Mouse (Mus musculus): ENCODE results near the gene Setdb2.
A peak's percentile ranks its signal among the peaks of the same experiment; 100 is the strongest.

Gene Setdb2

DNA sequence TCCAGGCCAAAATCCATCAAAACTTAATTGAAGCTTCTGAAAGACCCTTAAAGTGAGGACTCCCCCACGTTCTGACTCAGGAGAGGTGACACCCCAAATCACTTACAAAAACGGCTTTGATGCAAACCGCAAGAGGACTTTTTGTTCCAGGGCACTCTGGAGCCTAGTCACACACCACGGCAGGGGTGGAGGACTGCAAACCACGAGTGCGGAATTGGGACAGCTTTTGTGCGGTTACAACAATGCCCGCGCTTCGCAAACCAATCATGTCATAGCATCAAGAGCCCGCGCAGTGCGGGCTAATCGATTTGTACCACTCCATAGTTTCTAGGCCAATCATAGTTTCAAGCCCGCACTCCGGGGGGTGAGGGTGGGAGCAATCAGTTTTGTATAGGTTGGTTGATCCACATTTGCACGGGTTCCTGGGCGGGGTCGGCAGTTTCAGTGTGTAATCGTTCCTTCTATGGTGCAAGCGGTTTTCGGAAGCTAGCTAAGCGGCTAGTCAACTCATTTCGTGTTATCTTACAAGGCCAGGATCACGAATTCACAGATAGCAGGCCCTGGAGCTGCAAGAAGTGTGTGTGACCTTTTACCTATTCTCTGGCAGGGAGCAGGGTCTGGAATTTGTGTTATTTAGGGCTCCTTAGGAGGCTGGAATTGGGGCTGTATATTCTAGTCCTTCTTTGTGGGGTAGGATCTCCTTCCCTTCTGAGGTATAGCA lies 70.2 kb downstream of the Setdb2 start:
- no peak for DNase-seq (ENCODE audit: low spot score in 2 of 2)

DNA sequence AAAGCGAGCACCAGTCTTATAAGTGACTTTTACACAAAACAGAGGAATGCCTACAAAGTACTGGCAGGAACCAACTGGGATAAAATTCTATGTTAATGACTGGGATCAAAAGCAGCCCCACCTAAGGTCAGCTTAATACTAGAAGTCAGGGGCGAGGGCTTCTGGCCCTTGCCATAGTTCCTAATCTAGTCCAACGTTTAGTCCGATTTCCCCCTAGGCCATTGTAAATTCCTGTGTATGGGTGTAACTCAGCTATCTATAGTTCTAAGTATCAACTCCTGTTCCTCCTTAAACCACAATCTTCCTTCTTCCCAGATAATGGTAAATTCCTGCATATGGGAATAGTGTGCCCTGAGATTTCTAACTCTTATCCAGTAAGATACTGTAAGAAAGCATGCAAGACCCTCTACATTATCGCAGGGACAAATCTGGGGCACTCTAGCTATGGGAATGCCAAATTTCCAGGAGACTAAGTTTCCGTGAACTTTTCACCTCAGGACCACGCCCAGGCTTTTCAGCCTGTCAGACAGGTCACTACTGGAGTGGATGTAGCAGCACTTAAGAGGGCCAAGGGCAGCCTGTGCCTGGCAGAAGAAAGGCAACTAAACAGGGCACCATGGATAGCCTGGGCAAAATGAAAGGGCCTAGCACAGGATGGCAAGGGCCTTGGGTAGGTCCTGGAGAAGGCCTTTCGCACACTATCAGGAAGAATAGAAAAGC lies 74.1 kb downstream of the Setdb2 start:
- DNase-seq (ENCODE audit: low spot score in 2 of 2): no peak

DNA sequence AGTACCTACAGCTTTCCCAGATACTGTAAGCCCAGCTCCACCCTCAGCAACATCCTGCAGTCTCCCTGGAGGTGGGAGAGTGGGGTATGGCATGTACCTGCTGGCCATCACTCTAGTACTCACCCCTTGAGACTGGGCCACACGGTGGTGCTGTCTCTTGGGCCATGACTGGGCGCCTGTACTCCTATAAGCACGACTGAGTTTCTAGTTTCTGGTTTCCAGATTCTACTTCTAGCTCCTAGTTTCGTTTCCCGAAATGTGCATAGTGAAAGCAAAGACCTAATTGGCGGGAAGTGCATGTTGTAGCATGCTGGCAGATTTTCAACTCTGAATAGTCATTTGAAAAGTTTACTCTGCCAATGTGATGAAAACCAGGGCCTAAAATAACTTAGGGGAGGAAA lies 75.4 kb downstream of the Setdb2 start, which contains the start of gene Phf11d:
TSS of gene Phf11d (minus strand) at position 227 of the 401 bp plus-strand sequence.
- peak in 1 of 2 experiments; percentile 3 for DNase-seq (ENCODE audit: low spot score in 2 of 2)

All from frontal cortex, postnatal 14 days (tissue).